Mouse (Mus musculus) kidney, adult 2 months (tissue): ENCODE data around the gene Kmt5c.

Experiments
- CTCF ChIP-seq: fragments of 200-500 bp; conservative IDR thresholded peaks from 2 replicates; pipeline ENCODE4 v1.5.1; 2011; ENCODE audit warnings: low read depth, mild to moderate bottlenecking, control low read depth, low read length, moderate library complexity, mixed read lengths; ENCODE audit not compliant: insufficient read depth, insufficient read length
- POLR2A ChIP-seq: fragments of 200-500 bp; IDR thresholded peaks from one replicate; pipeline ENCODE4 v1.6.1; 2011; ENCODE audit warnings: low read depth, low read length, control low read depth

- TF ChIP-seq POLR2A: no peak
- TF ChIP-seq CTCF: no peak
These were observed 7.4 kb downstream of the Kmt5c start for GRCm38 (mm10) chr7:4747156-4747899.
